Mouse (Mus musculus) intestine, postnatal 0 days (tissue): Measurements from ENCODE around the gene Efna2. TPM values are rescaled to one million over a fixed set of nuclear protein-coding genes. Genes with fewer than 3 reads are reported as not detected.

Experiments
- ATAC-seq: fragments of 200-750 bp; cut with Nextera tagmentation; 2 replicates; pipeline ENCODE4 v1.8.0; 2017; ENCODE audit warnings: mild to moderate bottlenecking, moderate TSS enrichment, moderate library complexity
- H3K27ac ChIP-seq: fragments of 300-500 bp; sonication (generic); 2 replicates; pipeline ENCODE4 v1.5.1; 2014; ENCODE audit warnings: mild to moderate bottlenecking, low read depth, low read length, moderate library complexity
- H3K27me3 ChIP-seq: fragments of 300-500 bp; sonication (generic); replicated peaks from 2 replicates; pipeline ENCODE4 v1.6.1; 2014; ENCODE audit warnings: low read length, mixed read lengths; ENCODE audit not compliant: control insufficient read depth, insufficient read depth
- H3K36me3 ChIP-seq: fragments of 300-500 bp; sonication (generic); 2 replicates; pipeline ENCODE4 v1.6.1; 2014; ENCODE audit warnings: mild to moderate bottlenecking, moderate library complexity; ENCODE audit not compliant: control insufficient read depth, insufficient read depth
- H3K4me1 ChIP-seq: fragments of 300-500 bp; sonication (generic); replicated peaks from 2 replicates; pipeline ENCODE4 v1.6.1; 2014; ENCODE audit warnings: antibody characterized with exemption, low read length, mixed read lengths; ENCODE audit not compliant: control insufficient read depth, insufficient read depth
- H3K4me2 ChIP-seq: fragments of 300-500 bp; sonication (generic); replicated peaks from 2 replicates; pipeline ENCODE4 v1.6.1; 2014; ENCODE audit warnings: low read depth, mild to moderate bottlenecking, moderate library complexity
- H3K4me3 ChIP-seq: fragments of 300-500 bp; sonication (generic); 2 replicates; pipeline ENCODE4 v1.5.1; 2014; ENCODE audit warnings: low read depth, low read length
- H3K9ac ChIP-seq: fragments of 300-500 bp; sonication (generic); 2 replicates; pipeline ENCODE4 v1.6.1; 2014; ENCODE audit warnings: mild to moderate bottlenecking, low read depth, low read length
- H3K9me3 ChIP-seq: fragments of 300-500 bp; sonication (generic); 2 replicates; pipeline ENCODE4 v1.6.1; 2016; ENCODE audit warnings: mixed run types; ENCODE audit not compliant: control insufficient read depth
- CTCF ChIP-seq: sonication (generic); IDR thresholded peaks from 2 replicates; pipeline ENCODE4 v1.5.1; 2016; ENCODE audit warnings: low read depth, mild to moderate bottlenecking, control low read depth, antibody characterized with exemption, moderate library complexity
- WGBS: fragments of 180-500 bp; shearing (Covaris S2); extraction: QIAGEN DNeasy Blood & Tissue Kit; methylation state at CpG from one replicate; pipeline ENCODE4 v1.1.7; 2014; 5-methylcytosine and 5-hydroxymethylcytosine counted together
- polyA plus RNA-seq: library from polyadenylated mRNA; unstranded; fragments of >200 nt; fragmentation: Nextera tagmentation; extraction: Ambion mirVana; gene quantifications from 2 replicates; pipeline ENCODE4 v1.2.1, GENCODE M21; 2015

Gene Efna2
- polyA plus RNA-seq, 1 experiment from 2014 or later = 3.5 TPM

GRCm38 (mm10) chr10:80152071-80152872, 27.0 kb upstream of the Efna2 start:
- Histone ChIP-seq H3K27ac (peak overlapping the region; percentile 92), H3K36me3 (peaks cover 65% of the 10 kb centered on the region), H3K4me2 (peak overlapping the region; percentile 86), H3K4me1 (peaks cover 23% of the 10 kb centered on the region), H3K9me3 (no peaks in the 10 kb centered on the region), H3K9ac (peak overlapping the region; percentile 74), H3K4me3 (peak overlapping the region; percentile 95), H3K27me3 (no peaks in the 10 kb centered on the region)
- 0 out of 2 replicates have a peak, but pooled peaks have one; percentile 11 for TF ChIP-seq CTCF
- ATAC-seq = no peak
- WGBS = 3% methylated on average over 15 of the region's 15 CpGs

GRCm38 (mm10) chr10:80152873-80153260, 26.4 kb upstream of the Efna2 start:
- no peak for ATAC-seq
- WGBS = 5% methylated on average over 3 of the region's 3 CpGs
- H3K4me1 ChIP-seq = peaks cover 26% of the 10 kb centered on the region
- no peaks in the 10 kb centered on the region for H3K27me3 ChIP-seq
- H3K4me3 ChIP-seq = peak overlapping the region; percentile 95
- peak overlapping the region; percentile 86 for H3K4me2 ChIP-seq
- TF ChIP-seq CTCF = no peak
- H3K9me3 ChIP-seq = no peaks in the 10 kb centered on the region
- H3K9ac ChIP-seq = peak overlapping the region; percentile 74
- peak overlapping the region; percentile 92 for H3K27ac ChIP-seq
- peaks cover 69% of the 10 kb centered on the region for H3K36me3 ChIP-seq

GRCm38 (mm10) chr10:80153713-80154112, 25.6 kb upstream of the Efna2 start:
- no peak for ATAC-seq
- Histone ChIP-seq H3K36me3 (peaks cover 69% of the 10 kb centered on the region), H3K27me3 (no peaks in the 10 kb centered on the region), H3K9me3 (no peaks in the 10 kb centered on the region), H3K4me1 (peaks cover 27% of the 10 kb centered on the region), H3K4me3 (no peak overlapping the region), H3K4me2 (peak overlapping the region; percentile 86), H3K9ac (peak overlapping the region; percentile 31), H3K27ac (peak overlapping the region; percentile 92)
- no peak for TF ChIP-seq CTCF
- WGBS = 70% methylated on average over 19 of the region's 19 CpGs

GRCm38 (mm10) chr10:80154384-80154783, 24.9 kb upstream of the Efna2 start:
- H3K4me2 ChIP-seq = peak overlapping the region; percentile 86; the same call in 1 of the 2 replicates
- H3K27me3 ChIP-seq = no peaks in the 10 kb centered on the region
- H3K4me1 ChIP-seq = peaks cover 34% of the 10 kb centered on the region
- peak overlapping the region; percentile 92; the same call in 1 of the 2 replicates for H3K27ac ChIP-seq
- no peak overlapping the region for H3K4me3 ChIP-seq
- no peak overlapping the region for H3K9ac ChIP-seq
- H3K36me3 ChIP-seq = peaks cover 69% of the 10 kb centered on the region
- no peaks in the 10 kb centered on the region for H3K9me3 ChIP-seq
- no peak for TF ChIP-seq CTCF
- WGBS = 78% methylated on average over 7 of the region's 7 CpGs
- ATAC-seq = no peak

GRCm38 (mm10) chr10:80155277-80155676, 24.0 kb upstream of the Efna2 start:
- peak overlapping the region; percentile 92 for H3K27ac ChIP-seq
- H3K4me2 ChIP-seq = 0 out of 2 replicates have a peak overlapping the region, but pooled peaks have one; percentile 1
- no peak for TF ChIP-seq CTCF
- 78% methylated on average over 1 of the region's 1 CpGs for WGBS
- H3K27me3 ChIP-seq = no peaks in the 10 kb centered on the region
- ATAC-seq = no peak
- H3K4me1 ChIP-seq = peaks cover 39% of the 10 kb centered on the region
- no peak overlapping the region for H3K4me3 ChIP-seq
- no peak overlapping the region for H3K9ac ChIP-seq
- no peaks in the 10 kb centered on the region for H3K9me3 ChIP-seq
- H3K36me3 ChIP-seq = peaks cover 62% of the 10 kb centered on the region

GRCm38 (mm10) chr10:80156002-80156751, 23.1 kb upstream of the Efna2 start:
- Histone ChIP-seq H3K27me3 (no peaks in the 10 kb centered on the region), H3K9ac (no peak overlapping the region), H3K4me1 (peaks cover 46% of the 10 kb centered on the region), H3K27ac (peak overlapping the region; percentile 92), H3K9me3 (no peaks in the 10 kb centered on the region), H3K4me3 (no peak overlapping the region), H3K4me2 (no peak overlapping the region), H3K36me3 (peaks cover 58% of the 10 kb centered on the region)
- ATAC-seq = no peak
- TF ChIP-seq CTCF = no peak
- WGBS = 76% methylated on average over 29 of the region's 29 CpGs
